Mouse (Mus musculus): ENCODE measurements around the gene Helq.
A peak's percentile ranks its signal among the peaks of the same experiment; 100 is the strongest.

The Helq gene

DNA sequence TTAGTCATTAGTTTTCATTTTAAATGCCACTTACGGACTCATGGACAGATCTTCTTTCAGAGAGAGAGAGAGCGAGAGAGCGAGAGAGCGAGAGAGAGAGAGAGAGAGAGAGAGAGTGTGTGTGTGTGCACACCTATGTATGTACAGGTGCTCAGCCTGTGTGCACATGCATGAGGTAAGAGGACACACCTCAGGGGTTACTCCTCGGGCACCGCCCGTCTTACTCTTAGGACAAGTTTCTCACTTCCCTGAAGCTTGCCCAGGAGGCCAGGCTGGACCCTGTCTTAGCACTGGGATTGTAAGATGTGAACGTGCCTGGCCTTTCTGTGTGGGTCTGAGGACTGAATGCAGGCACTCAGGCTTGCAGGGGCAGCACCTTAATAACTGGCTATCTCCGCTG, 10.9 kb downstream of the Helq start:
- no peak for DNase-seq (ENCODE audit: low read depth in 2 of 2, low spot score in 2 of 2)

DNA sequence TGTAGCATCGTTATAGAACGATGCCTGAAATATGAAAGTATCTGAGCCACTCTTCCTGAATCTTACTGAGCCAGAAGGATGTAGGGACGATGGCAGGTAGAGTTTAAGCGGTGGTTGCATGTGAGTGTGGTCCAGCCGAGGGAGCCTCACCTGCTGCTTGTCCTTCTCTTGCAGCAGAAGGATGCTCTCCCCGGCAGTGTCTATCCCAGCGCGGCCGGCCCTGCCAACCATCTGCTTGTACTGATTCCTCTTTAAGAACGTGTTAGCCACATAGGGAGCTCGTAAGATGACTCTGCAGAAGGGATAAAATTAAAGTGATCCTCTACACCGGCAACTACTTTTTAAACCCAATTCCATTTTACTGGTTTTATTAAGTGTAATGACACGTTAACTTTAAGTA, 19.4 kb downstream of the Helq start:
- DNase-seq (ENCODE audit: low read depth in 2 of 2, low spot score in 2 of 2): no peak

DNA sequence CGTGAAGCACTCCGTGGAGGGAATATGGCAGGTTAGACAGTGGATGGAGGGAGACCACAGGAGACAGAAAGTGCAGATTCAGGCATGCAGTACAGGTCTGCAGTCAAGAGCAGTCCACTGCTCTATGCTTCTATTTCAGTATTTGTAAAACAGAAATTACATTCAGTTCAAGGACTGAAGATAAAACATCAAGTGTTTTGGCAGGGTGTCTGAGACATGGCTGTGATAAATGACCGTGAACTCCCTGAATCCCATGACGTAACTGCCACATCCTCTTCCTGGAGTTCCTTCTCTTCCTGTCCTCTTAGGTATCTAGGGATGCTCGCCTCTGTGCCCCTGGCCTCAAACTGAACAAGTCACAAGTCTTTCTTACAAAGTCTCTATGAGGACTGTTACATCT, 21.5 kb downstream of the Helq start:
- DNase-seq (ENCODE audit: low read depth in 2 of 2, low spot score in 2 of 2): no peak

GRCm38 (mm10) chr5:100775778-100776404, 22.5 kb downstream of the Helq start:
- no peak for DNase-seq (ENCODE audit: low read depth in 2 of 2, low spot score in 2 of 2)

- no peak for DNase-seq (ENCODE audit: low read depth in 2 of 2, low spot score in 2 of 2)
These were observed 26.8 kb downstream of the Helq start for GRCm38 (mm10) chr5:100771575-100771974.

GRCm38 (mm10) chr5:100766026-100766425, 32.4 kb downstream of the Helq start:
- no peak for DNase-seq (ENCODE audit: low read depth in 2 of 2, low spot score in 2 of 2)

GRCm38 (mm10) chr5:100761736-100762135, 36.7 kb downstream of the Helq start:
- DNase-seq (ENCODE audit: low read depth in 2 of 2, low spot score in 2 of 2): no peak

DNA sequence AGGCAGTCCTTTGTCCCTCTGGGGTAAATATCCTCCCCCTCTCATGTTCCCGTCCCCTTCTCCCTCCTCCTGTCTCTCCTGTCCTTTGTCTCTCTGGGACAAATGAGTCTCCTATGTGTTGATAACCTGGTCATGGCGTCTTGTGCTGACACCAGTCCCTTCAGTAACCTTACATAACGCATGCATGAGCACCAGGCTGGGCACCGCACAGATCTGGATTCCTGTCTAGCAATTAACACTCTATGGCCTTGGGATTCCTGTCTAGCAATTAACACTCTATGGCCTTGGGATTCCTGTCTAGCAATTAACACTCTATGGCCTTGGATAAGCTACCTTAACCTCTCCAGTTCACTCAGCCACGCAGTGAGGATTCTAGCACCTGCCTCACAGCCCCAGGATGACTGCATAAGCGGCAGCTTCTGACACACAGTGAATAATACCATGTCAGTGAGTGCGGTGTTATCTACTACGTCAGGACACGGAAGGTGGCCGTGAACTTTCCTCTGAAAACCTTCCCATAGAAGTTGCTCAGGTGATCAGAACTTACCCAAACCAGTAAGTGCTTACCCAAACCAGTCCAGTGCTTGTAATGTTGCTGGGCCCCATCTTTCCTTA, 38.2 kb downstream of the Helq start:
- no peak for DNase-seq (ENCODE audit: low read depth in 2 of 2, low spot score in 2 of 2)

GRCm38 (mm10) chr5:100758121-100758520, 40.3 kb downstream of the Helq start:
- no peak for DNase-seq (ENCODE audit: low read depth in 2 of 2, low spot score in 2 of 2)

- no peak for DNase-seq (ENCODE audit: low read depth in 2 of 2, low spot score in 2 of 2)
These were observed 45.0 kb downstream of the Helq start for GRCm38 (mm10) chr5:100753407-100753806.

DNA sequence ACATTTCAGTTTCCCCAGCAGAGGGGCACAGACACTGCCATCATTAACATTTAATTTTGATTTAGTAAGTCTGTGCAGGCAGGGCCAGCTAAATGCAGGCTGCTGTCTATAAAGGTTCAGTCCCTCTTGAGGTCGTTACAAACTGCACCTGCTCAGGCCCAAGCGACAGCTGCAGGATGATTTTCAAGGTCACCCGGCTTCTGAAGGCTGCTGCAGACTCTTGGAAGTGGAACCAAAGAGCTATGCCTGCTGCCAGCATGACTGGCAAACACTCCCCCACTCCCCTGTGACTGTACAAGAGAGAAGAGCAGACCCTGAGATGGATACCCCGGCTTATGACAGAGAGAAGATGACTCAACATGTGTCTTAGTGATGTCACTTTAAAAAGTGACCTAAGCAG, 46.7 kb downstream of the Helq start:
- no peak for DNase-seq (ENCODE audit: low read depth in 2 of 2, low spot score in 2 of 2)

- no peak for DNase-seq (ENCODE audit: low read depth in 2 of 2, low spot score in 2 of 2)
These were observed 47.7 kb downstream of the Helq start for GRCm38 (mm10) chr5:100750617-100751255.

DNA sequence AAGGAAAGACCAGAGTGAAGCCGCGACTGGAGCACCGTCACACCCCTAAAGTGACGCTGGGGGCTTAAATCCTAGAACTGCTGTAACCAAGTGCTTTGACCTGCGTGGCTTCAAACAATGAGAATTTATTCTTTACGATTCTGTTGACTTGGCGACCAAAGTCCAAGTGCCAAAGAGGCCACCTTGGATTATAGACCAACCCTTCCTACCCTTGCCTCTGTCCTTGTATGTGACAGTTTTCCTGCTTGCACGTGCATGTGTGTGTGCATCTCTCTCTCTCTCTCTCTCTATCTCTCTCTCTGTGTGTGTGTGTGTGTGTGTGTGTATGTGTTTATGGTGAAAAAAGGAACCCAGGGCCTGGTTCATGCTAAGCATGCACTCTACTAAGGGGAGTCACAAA, 59.6 kb downstream of the Helq start:
- no peak for DNase-seq (ENCODE audit: low read depth in 2 of 2, low spot score in 2 of 2)

- no peak for DNase-seq (ENCODE audit: low read depth in 2 of 2, low spot score in 2 of 2)
These were observed 61.5 kb downstream of the Helq start for GRCm38 (mm10) chr5:100736919-100737318.

DNA sequence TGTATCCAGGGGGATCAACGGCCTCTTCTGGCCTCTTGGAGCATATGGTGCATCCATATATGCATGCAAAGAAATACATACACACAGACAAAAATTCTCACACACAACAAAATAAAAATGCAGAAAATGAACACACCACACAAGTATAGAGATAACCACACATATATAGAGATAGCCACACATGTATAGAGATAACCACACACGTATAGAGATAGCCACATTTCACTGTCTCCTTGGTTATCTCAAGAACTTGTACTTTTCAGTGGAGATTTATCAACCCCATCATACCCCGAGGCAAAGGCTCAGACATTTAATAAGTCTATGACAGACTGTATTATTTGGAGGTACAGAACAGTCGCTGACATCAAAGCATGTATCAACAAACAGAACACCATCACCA, 63.9 kb downstream of the Helq start:
- no peak for DNase-seq (ENCODE audit: low read depth in 2 of 2, low spot score in 2 of 2)

- DNase-seq (ENCODE audit: low read depth in 2 of 2, low spot score in 2 of 2): peak; percentile 45 to 46
These were observed 69.6 kb downstream of the Helq start for GRCm38 (mm10) chr5:100728757-100729156.

DNA sequence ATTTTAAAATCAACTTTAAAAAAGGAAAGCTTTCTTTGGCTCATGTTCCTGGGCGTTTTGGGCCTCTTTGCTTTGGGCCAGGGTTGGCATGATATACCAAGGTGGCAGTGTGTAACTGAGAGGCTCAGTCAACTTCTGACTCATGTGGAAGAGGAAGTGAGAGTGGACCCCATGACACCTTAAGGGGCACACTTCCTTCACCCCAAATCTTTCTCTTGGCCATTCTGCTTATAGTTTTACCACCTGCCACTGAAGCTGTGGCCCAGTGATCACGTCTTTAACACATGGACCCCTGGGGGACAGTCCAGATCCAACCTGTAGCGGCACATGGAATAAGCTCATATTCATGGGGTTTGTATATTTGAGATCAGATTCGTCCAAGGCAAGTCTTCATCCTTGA, 72.4 kb downstream of the Helq start:
- DNase-seq (ENCODE audit: low read depth in 2 of 2, low spot score in 2 of 2): no peak

- peak; percentile 14 to 21 for DNase-seq (ENCODE audit: low read depth in 2 of 2, low spot score in 2 of 2)
These were observed 78.9 kb downstream of the Helq start, which contains the start of gene Hpse for GRCm38 (mm10) chr5:100719235-100720088. Gene Hpse, minus strand, starts transcription at chr5:100719716.

- no peak for DNase-seq (ENCODE audit: low read depth in 2 of 2, low spot score in 2 of 2)
These were observed 81.6 kb downstream of the Helq start for GRCm38 (mm10) chr5:100716762-100717161.
